ENCODE assay signal across 29 mouse cellular contexts in the genomic region with DNA sequence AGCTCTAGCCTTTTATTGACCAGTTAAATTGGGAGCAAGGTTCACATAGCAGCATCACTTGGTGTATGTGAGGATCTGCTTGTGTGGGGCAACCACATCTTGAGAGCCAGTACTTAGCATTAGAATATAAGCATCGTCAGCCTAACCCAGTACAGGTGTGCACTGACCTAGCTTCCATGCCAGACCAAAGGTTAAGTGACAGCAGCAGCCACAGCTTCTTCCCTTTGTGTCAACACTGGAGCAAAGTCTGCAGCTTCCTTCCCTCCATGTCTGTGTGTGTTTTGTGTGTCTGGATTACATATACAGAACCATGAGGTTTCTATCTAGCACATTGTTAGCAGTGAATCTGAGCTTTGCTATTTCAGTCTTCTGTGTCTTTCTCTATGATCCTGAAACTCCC. TPM values are rescaled to one million over a fixed set of nuclear protein-coding genes. Genes with fewer than 3 reads are reported as not detected.
"Had no signal": no experiment of that assay in that cellular context is flagged by ENCODE, and none has a peak within 500 bp of the region (broad histone marks: within the 10 kb centered on the region; RNA-seq: fewer than 3 reads in every experiment).

No protein-coding gene starts in this region.

- H3K4me2 ChIP-seq: heart, embryonic 11.5 days; heart, embryonic 13.5 days; heart, embryonic 15.5 days; hindbrain, embryonic 12.5 days; hindbrain, embryonic 14.5 days; kidney, embryonic 15.5 days; limb, embryonic 13.5 days; limb, embryonic 15.5 days; liver, embryonic 13.5 days had no signal

- H3K4me3 ChIP-seq: heart, adult 2 months; heart, embryonic 13.5 days; heart, embryonic 15.5 days; hindbrain, embryonic 10.5 days; hindbrain, embryonic 12.5 days; kidney, embryonic 15.5 days; limb, embryonic 13.5 days; limb, embryonic 15.5 days; liver, embryonic 13.5 days had no signal

- H3K36me3 ChIP-seq: hindbrain, embryonic 12.5 days; kidney, embryonic 15.5 days; limb, embryonic 13.5 days; liver, embryonic 13.5 days had no signal

- H3K27me3 ChIP-seq: heart, embryonic 13.5 days; heart, embryonic 15.5 days; hindbrain, embryonic 12.5 days; kidney, embryonic 15.5 days; limb, embryonic 13.5 days; limb, embryonic 15.5 days; liver, embryonic 13.5 days had no signal

- H3K27ac ChIP-seq: heart, adult 2 months; heart, embryonic 13.5 days; heart, embryonic 15.5 days; hindbrain, embryonic 10.5 days; hindbrain, embryonic 12.5 days; hindbrain, embryonic 14.5 days; kidney, embryonic 15.5 days; kidney, postnatal 0 days; limb, embryonic 13.5 days; limb, embryonic 15.5 days; liver, embryonic 13.5 days had no signal

- H3K9me3 ChIP-seq: heart, embryonic 13.5 days; heart, embryonic 15.5 days; hindbrain, embryonic 10.5 days; hindbrain, embryonic 12.5 days; kidney, embryonic 15.5 days; limb, embryonic 13.5 days; limb, embryonic 15.5 days; liver, embryonic 13.5 days had no signal

- ATAC-seq: forebrain, postnatal 0 days; hindbrain, embryonic 16.5 days; inflammation-experienced regulatory T-cells, adult 6 months had no signal

- H3K9ac ChIP-seq: forebrain, postnatal 0 days; heart, embryonic 13.5 days; heart, embryonic 15.5 days; hindbrain, embryonic 12.5 days; hindbrain, embryonic 14.5 days; kidney, embryonic 15.5 days; limb, embryonic 13.5 days; limb, embryonic 15.5 days; liver, embryonic 13.5 days had no signal

- H3K4me1 ChIP-seq: hindbrain, embryonic 12.5 days; limb, embryonic 13.5 days; limb, embryonic 15.5 days had no signal

- DNase-seq: forebrain, postnatal 0 days; gastrocnemius, postnatal 25 days; heart, adult 2 months; heart, postnatal 4 days; kidney, adult 11 months; kidney, adult 2 months; kidney, adult 9 months; kidney, postnatal 14 days; kidney, postnatal 36 days; layer of hippocampus, adult 9-11 months; layer of hippocampus, postnatal 36 days; left cerebral cortex, postnatal 4 days; liver, embryonic 13.5 days had no signal

RNA-seq across cellular contexts. Expression of a gene that starts 52.9 kb away (rescaled TPM):
- polyA plus RNA-seq: forebrain, postnatal 0 days; heart, adult 2 months; heart, embryonic 11.5 days; heart, embryonic 13.5 days; heart, embryonic 15.5 days; heart, postnatal 0 days; hindbrain, embryonic 10.5 days; hindbrain, embryonic 12.5 days; hindbrain, embryonic 14.5 days; hindbrain, embryonic 16.5 days; inflammation-experienced regulatory T-cells, adult 6 months; kidney, adult 2 months; kidney, embryonic 15.5 days; kidney, postnatal 0 days; large intestine, adult 2 months; limb, embryonic 11.5 days; limb, embryonic 13.5 days; limb, embryonic 15.5 days; liver, adult 2 months; liver, embryonic 13.5 days had no signal
